Mouse (Mus musculus) forebrain, postnatal 0 days (tissue): ENCODE data around the gene Plet1. TPM values are rescaled to one million over a fixed set of nuclear protein-coding genes. Genes with fewer than 3 reads are reported as not detected.

ENCODE experiments used
- ATAC-seq: fragments of 200-750 bp; cut with Nextera tagmentation; 2 replicates; pipeline ENCODE4 v1.8.0; 2017; ENCODE audit warnings: mild to moderate bottlenecking, moderate library complexity
- DNase-seq: peaks from one replicate; pipeline ENCODE4 v3.0.0-alpha.2; 2015
- H3K27ac ChIP-seq: fragments of 300-500 bp; sonication (generic); 2 replicates; pipeline ENCODE4 v1.5.1; 2014; ENCODE audit warnings: low read depth, mild to moderate bottlenecking, antibody characterized with exemption, low read length, moderate library complexity, mixed read lengths
- H3K27me3 ChIP-seq: fragments of 300-500 bp; sonication (generic); 2 replicates; pipeline ENCODE4 v1.6.1; 2014; ENCODE audit warnings: mild to moderate bottlenecking, low read length, mixed read lengths; ENCODE audit not compliant: insufficient read depth
- H3K36me3 ChIP-seq: fragments of 300-500 bp; sonication (generic); 2 replicates; pipeline ENCODE4 v1.6.1; 2014; ENCODE audit warnings: mild to moderate bottlenecking, moderate library complexity; ENCODE audit not compliant: insufficient read depth
- H3K4me1 ChIP-seq: fragments of 300-500 bp; sonication (generic); 2 replicates; pipeline ENCODE4 v1.6.1; 2014; ENCODE audit warnings: antibody characterized with exemption; ENCODE audit not compliant: insufficient read depth
- H3K4me2 ChIP-seq: fragments of 300-500 bp; sonication (generic); 2 replicates; pipeline ENCODE4 v1.6.1; 2014; ENCODE audit warnings: low read depth, mild to moderate bottlenecking, moderate library complexity
- H3K4me3 ChIP-seq: fragments of 300-500 bp; sonication (generic); 2 replicates; pipeline ENCODE4 v1.5.1; 2014; ENCODE audit warnings: low read depth, low read length, mixed read lengths
- H3K9ac ChIP-seq: fragments of 300-500 bp; sonication (generic); 2 replicates; pipeline ENCODE4 v1.6.1; 2014; ENCODE audit warnings: mild to moderate bottlenecking
- H3K9me3 ChIP-seq: fragments of 300-500 bp; sonication (generic); 2 replicates; pipeline ENCODE4 v1.6.1; 2016; ENCODE audit warnings: low read length
- CTCF ChIP-seq: sonication (generic); IDR thresholded peaks from 2 replicates; pipeline ENCODE4 v1.5.1; 2016; ENCODE audit warnings: antibody characterized with exemption, control low read depth, low read depth
- WGBS: fragments of 180-500 bp; shearing (Covaris S2); extraction: QIAGEN DNeasy Blood & Tissue Kit; methylation state at CpG from one replicate; pipeline ENCODE4 v1.1.7; 2014; 5-methylcytosine and 5-hydroxymethylcytosine counted together
- polyA plus RNA-seq: library from polyadenylated mRNA; unstranded; fragments of >200 nt; fragmentation: Nextera tagmentation; extraction: Ambion mirVana; gene quantifications from 2 replicates; pipeline ENCODE4 v1.2.1, GENCODE M21; 2015
- total RNA-seq: library from RNA; depleted of rRNA; stranded (reverse); fragments of >200 nt; gene quantifications from 2 replicates; pipeline ENCODE4 v1.2.3, GENCODE M21; 2014; rRNA removed

Gene Plet1
- total and polyA plus RNA-seq, 2 experiments from 2014 or later = 0.34 TPM; not detected in 1

- no peaks in the 10 kb centered on the region for H3K4me1 ChIP-seq
- no peak overlapping the region for H3K27ac ChIP-seq
- TF ChIP-seq CTCF = no peak
- DNase-seq (no peak), ATAC-seq (no peak)
- H3K4me3 ChIP-seq = no peak overlapping the region
- no peak overlapping the region for H3K4me2 ChIP-seq
- WGBS = 70% methylated on average over 9 of the region's 9 CpGs
- H3K27me3 ChIP-seq = no peaks in the 10 kb centered on the region
- H3K9me3 ChIP-seq = no peaks in the 10 kb centered on the region
- no peak overlapping the region for H3K9ac ChIP-seq
- H3K36me3 ChIP-seq = no peaks in the 10 kb centered on the region
Measured at GRCm38 (mm10) chr9:50542401-50542800, 48.1 kb downstream of the Plet1 start.

DNA sequence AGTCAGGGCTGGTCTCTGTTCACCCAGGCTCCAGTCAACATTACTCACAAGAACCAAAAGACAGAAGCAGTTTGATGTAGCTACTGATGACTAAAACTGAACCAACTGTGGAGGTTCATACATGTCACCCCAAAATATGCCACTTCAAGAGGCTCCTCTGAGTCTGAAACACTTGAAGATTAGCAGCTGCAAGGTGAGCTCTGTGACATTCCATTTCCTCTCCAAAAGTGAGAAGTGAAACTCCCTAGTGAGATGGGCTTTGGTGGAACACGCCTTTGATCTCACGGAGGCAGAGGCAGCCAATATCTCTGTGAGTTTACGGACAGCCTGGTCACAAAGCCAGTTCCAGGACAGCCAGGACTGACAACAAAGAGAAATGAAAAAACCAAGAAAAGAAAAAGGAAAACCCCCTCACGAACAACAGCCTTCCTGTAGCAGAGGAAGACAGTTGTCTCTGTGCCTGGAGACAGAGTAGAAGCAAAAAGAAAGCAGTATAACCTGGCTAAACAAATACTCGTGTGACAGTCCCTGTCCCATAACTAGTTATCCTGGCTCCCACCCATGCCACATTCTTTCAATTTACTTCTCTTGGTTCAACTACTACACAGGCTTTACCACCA lies 53.6 kb downstream of the Plet1 start:
- no peak overlapping the region for H3K4me2 ChIP-seq

DNA sequence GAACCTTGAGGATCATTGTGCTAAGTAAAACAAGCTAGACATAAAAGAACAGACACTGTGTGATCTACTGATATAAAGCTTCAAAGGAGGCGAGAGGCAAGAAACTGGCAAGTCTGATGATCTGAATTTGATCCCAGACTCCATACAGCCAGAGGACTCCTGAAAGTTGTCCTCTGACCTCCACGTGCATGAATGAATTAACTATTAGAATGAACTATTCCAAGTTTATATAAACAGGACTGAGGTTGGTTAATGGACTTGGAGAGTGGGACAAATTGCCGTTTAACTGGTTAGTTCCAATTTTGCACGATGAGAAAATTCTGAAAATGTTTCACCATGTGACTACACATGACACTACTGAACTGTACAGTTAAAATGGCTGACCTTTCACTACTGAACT lies 54.6 kb downstream of the Plet1 start:
- Histone ChIP-seq H3K27me3 (no peaks in the 10 kb centered on the region), H3K9ac (no peak overlapping the region), H3K9me3 (no peaks in the 10 kb centered on the region), H3K4me3 (no peak overlapping the region), H3K36me3 (no peaks in the 10 kb centered on the region), H3K27ac (no peak overlapping the region), H3K4me1 (no peaks in the 10 kb centered on the region; the same call in 1 of the 2 replicates), H3K4me2 (no peak overlapping the region)
- ATAC-seq = no peak
- 88% methylated on average over 4 of the region's 4 CpGs for WGBS
- no peak for DNase-seq
- TF ChIP-seq CTCF = no peak

More for the DNA sequence above, 53.6 kb downstream of the Plet1 start:
- WGBS = 61% methylated on average over 5 of the region's 5 CpGs
- Histone ChIP-seq H3K9me3 (no peaks in the 10 kb centered on the region), H3K4me3 (no peak overlapping the region), H3K36me3 (no peaks in the 10 kb centered on the region), H3K27ac (no peak overlapping the region), H3K4me1 (no peaks in the 10 kb centered on the region), H3K27me3 (no peaks in the 10 kb centered on the region), H3K9ac (no peak overlapping the region)
- no peak for DNase-seq
- no peak for TF ChIP-seq CTCF
- no peak for ATAC-seq

- Histone ChIP-seq H3K4me3 (no peak overlapping the region), H3K4me1 (peaks cover 7% of the 10 kb centered on the region; the same call in 1 of the 2 replicates), H3K4me2 (no peak overlapping the region), H3K27me3 (no peaks in the 10 kb centered on the region), H3K27ac (no peak overlapping the region), H3K9ac (no peak overlapping the region), H3K9me3 (no peaks in the 10 kb centered on the region), H3K36me3 (no peaks in the 10 kb centered on the region)
- DNase-seq (no peak), ATAC-seq (no peak)
- TF ChIP-seq CTCF = no peak
- WGBS = 87% methylated on average over 5 of the region's 5 CpGs
Measured at GRCm38 (mm10) chr9:50552206-50552605, 57.9 kb downstream of the Plet1 start.

DNA sequence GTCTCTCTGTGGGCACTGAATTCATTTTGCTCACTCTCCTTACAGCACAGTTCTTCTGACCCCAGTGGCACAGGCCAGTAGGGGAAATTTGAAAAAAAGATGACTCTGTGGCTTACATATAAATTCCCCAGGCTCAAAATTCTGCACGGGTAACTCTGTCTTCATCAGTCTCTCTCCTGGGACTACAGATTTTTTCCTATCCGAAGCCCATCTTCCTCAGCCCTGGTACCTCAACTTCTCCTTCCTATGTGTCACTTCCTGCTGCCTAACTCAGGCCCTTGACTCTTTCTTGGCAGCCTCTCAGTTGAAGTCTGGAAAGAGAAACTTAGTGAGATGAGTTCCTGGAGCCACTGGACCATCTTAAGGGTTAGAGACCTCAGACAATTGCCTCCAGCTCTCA lies 59.2 kb downstream of the Plet1 start:
- H3K4me3 ChIP-seq = no peak overlapping the region
- H3K27me3 ChIP-seq = no peaks in the 10 kb centered on the region
- 96% methylated on average over 2 of the region's 2 CpGs for WGBS
- H3K9me3 ChIP-seq = no peaks in the 10 kb centered on the region
- no peak overlapping the region for H3K27ac ChIP-seq
- no peak for TF ChIP-seq CTCF
- peaks cover 7% of the 10 kb centered on the region; the same call in 1 of the 2 replicates for H3K4me1 ChIP-seq
- no peak overlapping the region for H3K4me2 ChIP-seq
- H3K9ac ChIP-seq = no peak overlapping the region
- no peak for ATAC-seq
- no peak for DNase-seq
- no peaks in the 10 kb centered on the region for H3K36me3 ChIP-seq

DNA sequence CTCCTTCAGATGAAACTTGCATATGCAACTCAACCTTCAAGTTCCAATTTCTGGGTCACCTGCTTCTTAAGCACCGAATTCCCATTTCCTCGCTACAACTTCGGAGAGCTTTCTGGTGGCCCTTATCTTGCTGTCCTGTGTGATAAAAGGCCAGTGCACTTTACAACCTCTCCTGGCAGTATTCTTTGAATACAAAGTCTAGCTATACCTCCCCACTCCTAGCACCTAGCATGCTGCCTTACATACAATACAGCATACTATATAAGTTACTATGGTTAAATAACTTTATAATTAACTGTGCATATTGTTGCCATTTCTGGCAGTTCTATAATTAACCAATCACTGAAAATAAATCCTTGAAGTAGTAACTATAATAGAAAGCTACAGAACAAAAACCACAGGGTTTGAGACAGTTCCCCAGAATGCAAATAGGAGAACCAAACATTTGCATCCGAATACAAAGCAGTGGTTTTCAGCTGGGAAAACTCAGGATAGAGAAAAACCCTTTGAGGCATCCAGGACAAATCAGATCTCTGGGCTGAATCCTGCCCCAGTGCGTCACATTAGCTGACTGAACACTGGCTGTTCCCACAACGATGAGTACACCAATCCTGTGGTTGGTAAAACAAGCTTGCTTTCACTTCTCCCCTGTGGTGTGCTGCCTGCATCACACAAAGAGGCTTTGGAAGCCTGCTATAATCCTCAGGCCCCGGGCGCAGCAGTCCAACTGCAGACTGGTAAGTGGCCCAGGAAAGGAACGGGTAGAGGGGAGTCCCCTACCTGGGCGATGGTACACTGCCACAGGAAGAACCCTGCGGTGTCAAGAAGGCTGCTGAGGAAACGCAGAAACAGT lies 60.1 kb downstream of the Plet1 start, which contains the start of gene Il18:
Il18 (plus strand) TSS at position 587 of the 853 bp plus-strand sequence.
- Histone ChIP-seq H3K4me1 (peaks cover 7% of the 10 kb centered on the region; the same call in 1 of the 2 replicates), H3K4me2 (peak within 1 kb of the TSS; percentile 47), H3K4me3 (peak within 1 kb of the TSS; percentile 17), H3K27me3 (no peaks in the 10 kb centered on the region), H3K36me3 (no peaks in the 10 kb centered on the region), H3K9ac (peak within 1 kb of the TSS; percentile 34; the same call in 1 of the 2 replicates), H3K27ac (peak within 1 kb of the TSS; percentile 57), H3K9me3 (no peaks in the 10 kb centered on the region)
- peak; percentile 80 for DNase-seq
- TF ChIP-seq CTCF = no peak
- ATAC-seq = peak; percentile 99
- WGBS = 10% methylated on average over 12 of the region's 12 CpGs

- no peaks in the 10 kb centered on the region for H3K9me3 ChIP-seq
- peaks cover 7% of the 10 kb centered on the region; the same call in 1 of the 2 replicates for H3K4me1 ChIP-seq
- no peak for TF ChIP-seq CTCF
- 5% methylated on average over 2 of the region's 2 CpGs for WGBS
- ATAC-seq (peak; percentile 67), DNase-seq (no peak)
- peak within 1 kb of the TSS; percentile 17 for H3K4me3 ChIP-seq
- peak within 1 kb of the TSS; percentile 47 for H3K4me2 ChIP-seq
- no peaks in the 10 kb centered on the region for H3K36me3 ChIP-seq
- peak within 1 kb of the TSS; percentile 34; the same call in 1 of the 2 replicates for H3K9ac ChIP-seq
- H3K27me3 ChIP-seq = no peaks in the 10 kb centered on the region
- H3K27ac ChIP-seq = peak within 1 kb of the TSS; percentile 57
Measured at GRCm38 (mm10) chr9:50555094-50555446, 60.7 kb downstream of the Plet1 start, which contains the start of gene Bco2. Bco2 (minus strand) TSS chr9:50555181.

Other genes starting within 250 kb of the Plet1 start
- gene Rpl10-ps3, start 149.6 kb upstream of the Plet1 start, total RNA-seq = 102 and 154 TPM in 2 replicates
- gene Rpl10-ps3, start 149.6 kb upstream of the Plet1 start, polyA plus RNA-seq = 95.2 and 132 TPM in 2 replicates
- gene Pts, start 34.2 kb downstream of the Plet1 start, total RNA-seq = 83.7 and 102 TPM in 2 replicates
- 101 and 112 TPM in 2 replicates for gene Pts, start 34.2 kb downstream of the Plet1 start, polyA plus RNA-seq
- gene Il18, start 60.3 kb downstream of the Plet1 start, total RNA-seq = 17.4 and 22.9 TPM in 2 replicates
- 28.3 and 34.3 TPM in 2 replicates for gene Il18, start 60.3 kb downstream of the Plet1 start, polyA plus RNA-seq
- 0.76 and 0.92 TPM in 2 replicates for gene Bco2, start 60.7 kb downstream of the Plet1 start, total RNA-seq
- 0.65 and 0.80 TPM in 2 replicates for gene Bco2, start 60.7 kb downstream of the Plet1 start, polyA plus RNA-seq
- not detected in 2 replicates for gene Tex12, start 66.8 kb downstream of the Plet1 start, total RNA-seq
- gene Tex12, start 66.8 kb downstream of the Plet1 start, polyA plus RNA-seq = 0.17 TPM in 1 of 2 replicates, not detected in the other
- 151 and 168 TPM in 2 replicates for gene Sdhd, start 109.3 kb downstream of the Plet1 start, total RNA-seq
- 279 and 305 TPM in 2 replicates for gene Sdhd, start 109.3 kb downstream of the Plet1 start, polyA plus RNA-seq
- 234 and 297 TPM in 2 replicates for gene Timm8b, start 109.4 kb downstream of the Plet1 start, total RNA-seq
- 389 and 523 TPM in 2 replicates for gene Timm8b, start 109.4 kb downstream of the Plet1 start, polyA plus RNA-seq
- gene Pih1d2, start 122.8 kb downstream of the Plet1 start, total RNA-seq = 4.0 and 5.2 TPM in 2 replicates
- 4.6 and 6.6 TPM in 2 replicates for gene Pih1d2, start 122.8 kb downstream of the Plet1 start, polyA plus RNA-seq
- 19.0 and 20.5 TPM in 2 replicates for gene Nkapd1, start 122.9 kb downstream of the Plet1 start, total RNA-seq
- 24.3 TPM in 2 replicates for gene Nkapd1, start 122.9 kb downstream of the Plet1 start, polyA plus RNA-seq
- 60.7 and 67.1 TPM in 2 replicates for gene Dlat, start 165.3 kb downstream of the Plet1 start, total RNA-seq
- 46.0 and 52.7 TPM in 2 replicates for gene Dlat, start 165.3 kb downstream of the Plet1 start, polyA plus RNA-seq
- gene Dixdc1, start 245.0 kb downstream of the Plet1 start, total RNA-seq = 54.3 and 59.9 TPM in 2 replicates
- gene Dixdc1, start 245.0 kb downstream of the Plet1 start, polyA plus RNA-seq = 17.1 and 26.8 TPM in 2 replicates